Mouse (Mus musculus) liver, embryonic 11.5 days (tissue): ENCODE measurements around the gene Mgp. TPM values are rescaled to one million over a fixed set of nuclear protein-coding genes. Genes with fewer than 3 reads are reported as not detected.

Experiments
- ATAC-seq: fragments of 200-750 bp; cut with Nextera tagmentation; replicated peaks from 2 replicates; pipeline ENCODE4 v1.8.0; 2017; ENCODE audit warnings: moderate number of reproducible peaks, mild to moderate bottlenecking, moderate TSS enrichment, moderate library complexity; ENCODE audit not compliant: low FRiP score
- DNase-seq: peaks from one replicate; pipeline ENCODE4 v3.0.0-alpha.2; 2017; ENCODE audit warnings: low spot score
- H3K27ac ChIP-seq: fragments of 300-500 bp; sonication (generic); 2 replicates; pipeline ENCODE4 v1.5.1; 2014; ENCODE audit warnings: mild to moderate bottlenecking, low read depth, low read length, control low read depth
- H3K27me3 ChIP-seq: fragments of 300-500 bp; sonication (generic); replicated peaks from 2 replicates; pipeline ENCODE4 v1.6.1; 2014; ENCODE audit warnings: low read length, mixed read lengths; ENCODE audit not compliant: control insufficient read depth, insufficient read depth
- H3K36me3 ChIP-seq: fragments of 300-500 bp; sonication (generic); 2 replicates; pipeline ENCODE4 v1.6.1; 2014; ENCODE audit warnings: mild to moderate bottlenecking, low read length, moderate library complexity, mixed read lengths; ENCODE audit not compliant: control insufficient read depth, insufficient read depth
- H3K4me1 ChIP-seq: fragments of 300-500 bp; sonication (generic); replicated peaks from 2 replicates; pipeline ENCODE4 v1.6.1; 2014; ENCODE audit warnings: low read length, mixed read lengths; ENCODE audit not compliant: control insufficient read depth, insufficient read depth
- H3K4me2 ChIP-seq: fragments of 300-500 bp; sonication (generic); 2 replicates; pipeline ENCODE4 v1.6.1; 2014; ENCODE audit warnings: mild to moderate bottlenecking, control low read depth, moderate library complexity
- H3K4me3 ChIP-seq: fragments of 300-500 bp; sonication (generic); 2 replicates; pipeline ENCODE4 v1.5.1; 2014; ENCODE audit warnings: low read depth, low read length, control low read depth
- H3K9ac ChIP-seq: fragments of 300-500 bp; sonication (generic); 2 replicates; pipeline ENCODE4 v1.6.1; 2014; ENCODE audit warnings: low read depth, low read length, control low read depth
- H3K9me3 ChIP-seq: fragments of 300-500 bp; sonication (generic); 2 replicates; pipeline ENCODE4 v1.6.1; 2016; ENCODE audit warnings: low read length, inconsistent platforms, mixed read lengths; ENCODE audit not compliant: control insufficient read depth
- WGBS: fragments of 180-500 bp; shearing (Covaris S2); extraction: QIAGEN DNeasy Blood & Tissue Kit; methylation state at CpG from one replicate; pipeline ENCODE4 v1.1.7; 2014; 5-methylcytosine and 5-hydroxymethylcytosine counted together
- polyA plus RNA-seq: library from polyadenylated mRNA; unstranded; fragments of >200 nt; fragmentation: Nextera tagmentation; extraction: Ambion mirVana; gene quantifications from 2 replicates; pipeline ENCODE4 v1.2.1, GENCODE M21; 2014

The Mgp gene
- polyA plus RNA-seq, 1 experiment from 2014 or later, result 8.2 TPM

DNA sequence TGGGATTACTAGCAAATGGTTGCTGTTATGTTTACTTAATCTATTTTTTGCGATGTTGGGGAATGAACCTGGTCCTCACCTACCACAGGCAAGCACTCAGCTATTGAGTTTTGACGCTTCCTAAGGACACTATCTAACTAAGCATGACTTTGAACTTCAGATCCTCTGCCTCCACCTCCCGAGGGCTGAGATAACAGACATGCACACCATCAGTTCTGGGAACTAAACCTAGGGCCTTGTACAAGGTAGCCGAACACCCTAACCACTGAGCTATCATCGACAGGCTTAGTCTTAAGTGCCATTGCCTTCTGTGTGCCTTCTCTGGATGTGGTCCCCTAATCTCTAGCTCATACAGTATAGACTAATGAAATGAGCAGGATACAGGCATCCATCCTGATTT lies 10.3 kb downstream of the Mgp start:
- Histone ChIP-seq H3K27ac (no peak overlapping the region), H3K4me3 (no peak overlapping the region), H3K36me3 (no peaks in the 10 kb centered on the region), H3K4me1 (no peaks in the 10 kb centered on the region), H3K27me3 (no peaks in the 10 kb centered on the region), H3K9me3 (no peaks in the 10 kb centered on the region), H3K4me2 (no peak overlapping the region), H3K9ac (no peak overlapping the region)
- WGBS, result 64% methylated on average over 5 of the region's 5 CpGs
- no peak for DNase-seq
- ATAC-seq, result 0 out of 2 replicates have a peak, but pooled peaks have one; percentile 40

DNA sequence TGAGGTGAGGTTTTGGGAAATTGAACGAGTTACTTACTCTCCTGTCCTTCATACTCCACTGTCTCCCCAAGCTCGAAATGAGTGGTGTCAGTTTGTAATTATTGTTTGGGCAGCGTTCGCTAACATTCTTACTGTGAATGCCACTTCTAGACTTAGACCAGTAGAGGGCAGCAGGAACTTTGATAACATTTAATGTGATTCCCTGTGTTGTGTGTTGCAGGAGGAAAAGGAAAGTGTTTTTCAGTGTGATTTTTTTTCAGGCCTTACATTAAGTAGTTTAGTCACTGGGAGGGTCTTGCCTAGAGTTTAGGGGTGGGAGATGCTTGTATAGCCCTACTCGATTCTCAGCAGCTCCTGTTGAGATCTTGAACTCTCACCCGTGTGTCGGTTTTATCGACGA lies 14.6 kb downstream of the Mgp start:
- no peak overlapping the region for H3K4me2 ChIP-seq
- H3K9ac ChIP-seq, result no peak overlapping the region

GRCm38 (mm10) chr6:136858420-136858819 lies 17.2 kb downstream of the Mgp start:
- ATAC-seq (no peak), DNase-seq (no peak)
- Histone ChIP-seq H3K4me2 (peak overlapping the region; percentile 61), H3K27ac (peak overlapping the region; percentile 80), H3K9ac (peak overlapping the region; percentile 28; the same call in 1 of the 2 replicates), H3K4me1 (peaks cover 37% of the 10 kb centered on the region), H3K4me3 (no peak overlapping the region), H3K27me3 (no peaks in the 10 kb centered on the region), H3K36me3 (no peaks in the 10 kb centered on the region), H3K9me3 (no peaks in the 10 kb centered on the region)
- WGBS, result 26% methylated on average over 8 of the region's 8 CpGs

More for the DNA sequence above, 14.6 kb downstream of the Mgp start:
- H3K27me3 ChIP-seq, result no peaks in the 10 kb centered on the region
- H3K27ac ChIP-seq, result no peak overlapping the region
- H3K9me3 ChIP-seq, result no peaks in the 10 kb centered on the region
- 44% methylated on average over 9 of the region's 9 CpGs for WGBS
- H3K4me1 ChIP-seq, result peaks cover 24% of the 10 kb centered on the region
- H3K36me3 ChIP-seq, result no peaks in the 10 kb centered on the region
- no peak for DNase-seq
- H3K4me3 ChIP-seq, result no peak overlapping the region
- ATAC-seq, result no peak

DNA sequence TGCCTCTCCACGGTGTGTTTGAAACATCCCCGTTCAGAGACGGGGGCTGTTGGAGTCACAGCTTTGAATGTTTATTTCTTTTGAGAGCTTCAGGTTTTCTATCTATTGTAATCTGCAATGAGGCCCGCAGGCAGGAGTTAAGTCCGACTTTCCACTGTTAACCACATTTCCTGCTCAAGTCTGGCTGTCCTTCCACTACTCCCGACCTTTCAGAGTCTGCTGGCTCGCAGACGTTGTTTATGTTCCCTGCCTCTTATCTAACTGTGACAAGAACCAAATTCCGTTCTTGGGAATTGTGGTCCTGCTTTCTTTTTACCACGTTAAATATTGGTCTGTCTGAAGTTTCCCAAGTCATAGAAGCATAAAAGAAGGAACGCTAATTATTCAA lies 17.8 kb downstream of the Mgp start:
- H3K36me3 ChIP-seq, result no peaks in the 10 kb centered on the region
- 7% methylated on average over 11 of the region's 11 CpGs for WGBS
- H3K4me3 ChIP-seq, result peak overlapping the region; percentile 60
- DNase-seq, result no peak
- H3K27ac ChIP-seq, result peak overlapping the region; percentile 80
- no peaks in the 10 kb centered on the region for H3K9me3 ChIP-seq
- peak overlapping the region; percentile 61 for H3K4me2 ChIP-seq
- H3K27me3 ChIP-seq, result no peaks in the 10 kb centered on the region
- H3K9ac ChIP-seq, result peak overlapping the region; percentile 63
- peak; percentile 61 for ATAC-seq
- peaks cover 37% of the 10 kb centered on the region for H3K4me1 ChIP-seq

DNA sequence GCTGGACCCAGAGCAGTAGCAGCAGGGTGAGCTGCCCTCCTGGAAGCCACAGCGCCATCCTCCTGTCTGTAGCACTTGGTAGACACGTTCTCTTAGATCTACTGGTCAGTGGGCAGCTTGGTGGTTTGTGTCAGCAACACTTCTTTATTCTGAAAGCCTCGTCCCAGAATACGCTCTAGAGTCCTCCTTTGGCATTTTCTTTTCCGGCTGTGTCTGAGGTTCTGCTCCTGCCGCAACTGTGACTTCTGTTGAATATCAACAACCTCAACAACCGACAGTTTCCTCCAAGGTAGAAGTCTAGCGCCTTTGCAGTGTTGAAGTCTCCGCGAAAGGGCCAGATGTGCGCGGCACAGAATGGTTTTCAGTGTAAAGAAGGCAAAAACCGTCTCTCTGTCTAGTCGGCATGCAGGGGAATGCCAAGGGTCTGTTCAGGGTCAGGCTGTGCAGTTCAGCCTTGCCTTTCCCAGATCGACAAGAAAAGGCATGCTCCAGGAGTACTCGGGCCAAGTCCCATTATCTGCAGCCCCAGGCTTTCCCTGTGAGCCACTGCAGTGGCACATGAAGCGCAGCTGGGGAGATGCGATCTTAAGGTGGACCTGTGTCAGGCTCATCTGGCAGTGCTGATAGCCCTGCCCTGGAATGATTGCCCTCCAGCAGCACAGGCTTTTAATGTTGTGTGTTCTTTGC lies 18.3 kb downstream of the Mgp start, which contains the start of gene Art4:
TSS of gene Art4 (minus strand) at position 548 of the 687 bp plus-strand sequence.
- no peaks in the 10 kb centered on the region for H3K9me3 ChIP-seq

DNA sequence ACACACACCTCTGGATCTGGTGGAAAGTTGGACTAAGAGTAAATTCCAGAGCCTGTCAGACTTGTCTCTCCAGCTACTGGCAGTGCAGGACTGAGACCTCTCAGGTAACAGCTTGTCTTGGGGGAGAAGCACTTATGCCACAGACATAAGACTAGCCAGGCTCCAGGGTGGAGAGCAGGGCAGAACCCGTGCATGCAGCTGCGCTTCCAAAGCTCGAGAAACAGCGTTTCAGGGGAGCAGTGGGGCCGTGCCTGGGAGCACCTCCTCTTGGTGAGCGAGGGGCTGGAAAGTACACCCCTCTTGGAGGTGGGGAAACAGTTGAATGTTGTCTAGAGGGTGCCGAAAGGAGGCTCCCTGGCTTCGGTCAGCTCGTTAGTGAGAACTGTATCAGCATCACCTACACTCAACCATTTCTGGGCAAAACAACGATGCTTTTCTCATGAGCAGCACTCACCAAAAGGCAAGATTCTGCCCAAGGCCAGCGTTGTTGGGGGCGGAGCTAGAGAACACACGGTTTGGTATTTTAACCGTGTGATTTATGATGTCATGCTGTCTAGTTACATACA lies 19.5 kb downstream of the Mgp start:
- no peak for ATAC-seq
- Histone ChIP-seq H3K9ac (peak overlapping the region; percentile 63), H3K4me1 (peaks cover 37% of the 10 kb centered on the region), H3K9me3 (no peaks in the 10 kb centered on the region), H3K27ac (peak overlapping the region; percentile 62), H3K4me3 (peak overlapping the region; percentile 60), H3K4me2 (peak overlapping the region; percentile 61), H3K27me3 (no peaks in the 10 kb centered on the region), H3K36me3 (no peaks in the 10 kb centered on the region)
- DNase-seq, result no peak
- WGBS, result 39% methylated on average over 14 of the region's 14 CpGs

More for the DNA sequence above, 18.3 kb downstream of the Mgp start, which contains the start of gene Art4:
- H3K36me3 ChIP-seq, result no peaks in the 10 kb centered on the region
- peak within 1 kb of the TSS; percentile 60 for H3K4me3 ChIP-seq
- H3K4me2 ChIP-seq, result peak within 1 kb of the TSS; percentile 61
- ATAC-seq, result peak; percentile 98
- WGBS, result 17% methylated on average over 18 of the region's 18 CpGs
- peak; percentile 75 for DNase-seq
- no peaks in the 10 kb centered on the region for H3K27me3 ChIP-seq
- peak within 1 kb of the TSS; percentile 80 for H3K27ac ChIP-seq
- H3K9ac ChIP-seq, result peak within 1 kb of the TSS; percentile 63
- peaks cover 37% of the 10 kb centered on the region for H3K4me1 ChIP-seq

GRCm38 (mm10) chr6:136855183-136855582 lies 20.4 kb downstream of the Mgp start:
- Histone ChIP-seq H3K4me2 (peak overlapping the region; percentile 61), H3K9me3 (no peaks in the 10 kb centered on the region), H3K4me3 (peak overlapping the region; percentile 60), H3K9ac (no peak overlapping the region), H3K4me1 (peaks cover 37% of the 10 kb centered on the region), H3K27me3 (no peaks in the 10 kb centered on the region), H3K36me3 (no peaks in the 10 kb centered on the region), H3K27ac (no peak overlapping the region)
- DNase-seq (no peak), ATAC-seq (no peak)
- 29% methylated on average over 2 of the region's 2 CpGs for WGBS

- Histone ChIP-seq H3K36me3 (no peaks in the 10 kb centered on the region), H3K9ac (no peak overlapping the region), H3K4me3 (peak overlapping the region; percentile 60), H3K27me3 (no peaks in the 10 kb centered on the region), H3K9me3 (no peaks in the 10 kb centered on the region), H3K27ac (no peak overlapping the region), H3K4me1 (peaks cover 42% of the 10 kb centered on the region), H3K4me2 (peak overlapping the region; percentile 61)
- ATAC-seq (no peak), DNase-seq (no peak)
- 66% methylated on average over 11 of the region's 11 CpGs for WGBS
Measured at GRCm38 (mm10) chr6:136854361-136854781, 21.3 kb downstream of the Mgp start.

DNA sequence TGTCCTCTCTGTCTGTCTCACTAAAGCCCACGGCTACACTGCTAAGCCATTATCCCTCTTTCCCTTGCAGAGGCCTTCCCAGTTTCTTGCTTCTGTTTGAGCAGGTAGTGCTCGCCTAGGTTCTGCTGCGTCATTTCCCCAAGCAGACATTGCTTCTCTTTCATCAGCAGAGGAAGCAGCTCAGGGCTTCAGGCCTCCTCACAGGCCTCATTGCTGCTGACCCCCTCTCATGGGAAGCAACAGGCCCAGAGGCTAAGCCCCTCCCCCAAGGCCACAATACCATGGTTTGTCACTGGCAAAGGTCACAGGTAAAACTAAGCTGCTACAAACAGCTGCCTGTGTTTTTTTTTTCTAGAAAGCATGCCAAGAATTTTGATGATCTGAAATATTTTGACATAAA lies 22.9 kb downstream of the Mgp start:
- Histone ChIP-seq H3K4me2 (no peak overlapping the region), H3K4me3 (no peak overlapping the region), H3K9ac (no peak overlapping the region), H3K4me1 (peaks cover 39% of the 10 kb centered on the region), H3K36me3 (no peaks in the 10 kb centered on the region; the same call in 1 of the 2 replicates), H3K27ac (no peak overlapping the region), H3K27me3 (no peaks in the 10 kb centered on the region), H3K9me3 (no peaks in the 10 kb centered on the region)
- WGBS, result 32% methylated on average over 3 of the region's 3 CpGs
- ATAC-seq (no peak), DNase-seq (no peak)
